Mouse (Mus musculus): Measurements from ENCODE around the gene Cept1. TPM values are rescaled to one million over a fixed set of nuclear protein-coding genes. Genes with fewer than 3 reads are reported as not detected.

The Cept1 gene
- total and polyA plus RNA-seq, 3 experiments = 10.5 to 22.1 (median 19.3) TPM

DNA sequence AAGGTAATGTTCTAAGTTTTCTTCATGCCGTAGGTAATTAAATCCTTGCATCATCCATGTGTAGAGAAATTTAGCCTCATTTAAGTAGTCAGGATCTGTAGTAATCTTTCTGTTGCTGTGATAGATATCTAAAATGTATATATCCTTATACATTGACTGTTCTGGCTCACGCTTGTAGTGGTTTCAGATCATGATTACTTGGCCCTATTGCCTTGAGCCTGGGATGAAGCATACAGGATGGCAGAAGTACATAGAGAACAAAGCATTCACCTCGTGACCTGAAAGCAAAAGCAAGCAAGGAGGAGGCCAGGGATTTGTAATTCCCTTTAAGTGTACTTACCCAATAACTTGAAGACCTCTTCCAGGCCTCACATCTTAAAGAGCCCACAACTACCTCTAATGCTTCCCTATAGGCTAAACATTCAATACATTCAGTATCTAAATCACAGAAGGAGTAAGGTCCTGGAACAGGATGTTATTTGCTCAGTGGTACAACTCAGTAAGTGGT is 8.2 kb upstream of the Cept1 start:
- Histone ChIP-seq H3K79me2 (replicated peaks; ENCODE audit: control insufficient read depth, insufficient read depth, low read length) (peaks cover 1% of the 10 kb centered on the region; the same call in 1 of the 2 replicates), H3K27me3 (ENCODE audit: control insufficient read depth, insufficient read depth, low read length) (no peaks in the 10 kb centered on the region), H3K9ac (ENCODE audit: low read depth, low read length) (no peak overlapping the region), H3K27ac (peak overlapping the region; percentile 8; the same call in 1 of the 2 replicates), H3K36me3 (ENCODE audit: control insufficient read depth, insufficient read depth, low read length) (peaks cover 42% of the 10 kb centered on the region), H3K4me3 (no peak overlapping the region), H3K4me1 (ENCODE audit: control insufficient read depth, insufficient read depth, low read length) (peaks cover 3% of the 10 kb centered on the region)
- no peak for TF ChIP-seq CTCF (IDR thresholded peaks at IDR 0.05)
- no peak for TF ChIP-seq EP300 (IDR thresholded peaks at IDR 0.05; ENCODE audit: insufficient read depth, low read depth, low read length)
- TF ChIP-seq POLR2A (IDR thresholded peaks at IDR 0.05; ENCODE audit: insufficient read depth, low read depth, low read length) = no peak
- DNase-seq = no peak
- 83% methylated on average over 3 of the region's 3 CpGs for WGBS
- intact Hi-C loops (cut with DNase I) = loop anchor here (5.0 kb wide), 1 partner anchor 73 kb away; the partner anchor contains the start of gene Dennd2d

- H3K27me3 ChIP-seq (ENCODE audit: control insufficient read depth, insufficient read depth, low read length) = no peaks in the 10 kb centered on the region
- peaks cover 4% of the 10 kb centered on the region for H3K4me1 ChIP-seq (ENCODE audit: control insufficient read depth, insufficient read depth, low read length)
- intact Hi-C loops (cut with DNase I) = no loop called here
- H3K36me3 ChIP-seq (ENCODE audit: control insufficient read depth, insufficient read depth, low read length) = peaks cover 55% of the 10 kb centered on the region
- peaks cover 1% of the 10 kb centered on the region; the same call in 1 of the 2 replicates for H3K79me2 ChIP-seq (replicated peaks; ENCODE audit: control insufficient read depth, insufficient read depth, low read length)
- TF ChIP-seq CTCF (IDR thresholded peaks at IDR 0.05) = no peak
- no peak for TF ChIP-seq POLR2A (IDR thresholded peaks at IDR 0.05; ENCODE audit: insufficient read depth, low read depth, low read length)
- no peak overlapping the region for H3K4me3 ChIP-seq
- no peak overlapping the region for H3K27ac ChIP-seq
- no peak for DNase-seq
- H3K9ac ChIP-seq (ENCODE audit: low read depth, low read length) = no peak overlapping the region
- WGBS = 86% methylated on average over 5 of the region's 5 CpGs
Measured at GRCm38 (mm10) chr3:106553411-106553810, 5.8 kb upstream of the Cept1 start.

- Histone ChIP-seq H3K36me3 (ENCODE audit: control insufficient read depth, insufficient read depth, low read length) (peaks cover 53% of the 10 kb centered on the region), H3K79me2 (replicated peaks; ENCODE audit: control insufficient read depth, insufficient read depth, low read length) (peaks cover 2% of the 10 kb centered on the region; the same call in 1 of the 2 replicates), H3K9ac (ENCODE audit: low read depth, low read length) (no peak overlapping the region), H3K27ac (peak overlapping the region; percentile 92), H3K4me3 (peak overlapping the region; percentile 92), H3K4me1 (ENCODE audit: control insufficient read depth, insufficient read depth, low read length) (peaks cover 10% of the 10 kb centered on the region), H3K27me3 (ENCODE audit: control insufficient read depth, insufficient read depth, low read length) (no peaks in the 10 kb centered on the region)
- 11% methylated on average over 3 of the region's 3 CpGs for WGBS
- DNase-seq = no peak
- intact Hi-C loops (cut with DNase I) = loop anchor here (5.0 kb wide), 1 partner anchor 173 kb away; no protein-coding TSS in a partner anchor
- no peak for TF ChIP-seq EP300 (IDR thresholded peaks at IDR 0.05; ENCODE audit: insufficient read depth, low read depth, low read length)
- no peak for TF ChIP-seq POLR2A (IDR thresholded peaks at IDR 0.05; ENCODE audit: insufficient read depth, low read depth, low read length)
- TF ChIP-seq CTCF (IDR thresholded peaks at IDR 0.05) = no peak
Measured at GRCm38 (mm10) chr3:106548971-106549370, 1.4 kb upstream of the Cept1 start.

GRCm38 (mm10) chr3:106547924-106548539 is 430 bp upstream of the Cept1 start:
- WGBS = under 1% methylated on average over 27 of the region's 27 CpGs
- H3K79me2 ChIP-seq (replicated peaks; ENCODE audit: control insufficient read depth, insufficient read depth, low read length) = peaks cover 3% of the 10 kb centered on the region; the same call in 1 of the 2 replicates
- TF ChIP-seq EP300 (IDR thresholded peaks at IDR 0.05; ENCODE audit: insufficient read depth, low read depth, low read length) (no peak), CTCF (IDR thresholded peaks at IDR 0.05) (no peak), POLR2A (IDR thresholded peaks at IDR 0.05; ENCODE audit: insufficient read depth, low read depth, low read length) (peak; percentile 53)
- DNase-seq = peak in 1 of 2 experiments; percentile 52
- H3K4me1 ChIP-seq (ENCODE audit: control insufficient read depth, insufficient read depth, low read length) = peaks cover 9% of the 10 kb centered on the region
- H3K27me3 ChIP-seq (ENCODE audit: control insufficient read depth, insufficient read depth, low read length) = no peaks in the 10 kb centered on the region
- peak overlapping the region; percentile 92 for H3K4me3 ChIP-seq
- peak overlapping the region; percentile 84 for H3K9ac ChIP-seq (ENCODE audit: low read depth, low read length)
- intact Hi-C loops (cut with DNase I) = loop anchor here (5.0 kb wide), 1 partner anchor 174 kb away; no protein-coding TSS in a partner anchor
- H3K27ac ChIP-seq = peak overlapping the region; percentile 92
- H3K36me3 ChIP-seq (ENCODE audit: control insufficient read depth, insufficient read depth, low read length) = peaks cover 49% of the 10 kb centered on the region

GRCm38 (mm10) chr3:106544721-106545316 is 2.8 kb downstream of the Cept1 start:
- Histone ChIP-seq H3K36me3 (ENCODE audit: control insufficient read depth, insufficient read depth, low read length) (peaks cover 27% of the 10 kb centered on the region), H3K27me3 (ENCODE audit: control insufficient read depth, insufficient read depth, low read length) (no peaks in the 10 kb centered on the region), H3K27ac (no peak overlapping the region), H3K4me3 (no peak overlapping the region), H3K79me2 (replicated peaks; ENCODE audit: control insufficient read depth, insufficient read depth, low read length) (peaks cover 4% of the 10 kb centered on the region; the same call in 1 of the 2 replicates), H3K4me1 (ENCODE audit: control insufficient read depth, insufficient read depth, low read length) (peaks cover 7% of the 10 kb centered on the region), H3K9ac (ENCODE audit: low read depth, low read length) (no peak overlapping the region)
- 74% methylated on average over 8 of the region's 8 CpGs for WGBS
- no peak for TF ChIP-seq POLR2A (IDR thresholded peaks at IDR 0.05; ENCODE audit: insufficient read depth, low read depth, low read length)
- no peak for TF ChIP-seq CTCF (IDR thresholded peaks at IDR 0.05)
- TF ChIP-seq EP300 (IDR thresholded peaks at IDR 0.05; ENCODE audit: insufficient read depth, low read depth, low read length) = no peak
- intact Hi-C loops (cut with DNase I) = loop anchor here (5.0 kb wide), 1 partner anchor 177 kb away; no protein-coding TSS in a partner anchor
- no peak for DNase-seq

Measured in heart, adult 2 months (tissue).